Mouse (Mus musculus): ENCODE data around the gene Vmn2r84. TPM values are rescaled to one million over a fixed set of nuclear protein-coding genes. Genes with fewer than 3 reads are reported as not detected.

The Vmn2r84 gene
- polyA plus RNA-seq, 1 experiment: not detected

GRCm38 (mm10) chr10:130375145-130375544, 19.0 kb downstream of the Vmn2r84 start:
- H3K36me3 ChIP-seq (ENCODE audit: control insufficient read depth, insufficient read depth, low read length): no peaks in the 10 kb centered on the region
- TF ChIP-seq CTCF (IDR thresholded peaks at IDR 0.05; ENCODE audit: control insufficient read depth, insufficient read depth, insufficient replicate concordance, low read depth, low read length): no peak
- no peak for TF ChIP-seq POLR2A (IDR thresholded peaks at IDR 0.05; ENCODE audit: control insufficient read depth, low read depth, low read length)
- H3K4me3 ChIP-seq (ENCODE audit: control insufficient read depth, low read depth, low read length): no peak overlapping the region
- no peak overlapping the region for H3K27ac ChIP-seq (ENCODE audit: control insufficient read depth, insufficient read depth, low read depth, low read length)
- no peaks in the 10 kb centered on the region; the same call in 1 of the 2 replicates for H3K4me1 ChIP-seq (ENCODE audit: control insufficient read depth, insufficient read depth, low read length)
- no peaks in the 10 kb centered on the region for H3K27me3 ChIP-seq (ENCODE audit: control insufficient read depth, insufficient read depth, low read length)

DNA sequence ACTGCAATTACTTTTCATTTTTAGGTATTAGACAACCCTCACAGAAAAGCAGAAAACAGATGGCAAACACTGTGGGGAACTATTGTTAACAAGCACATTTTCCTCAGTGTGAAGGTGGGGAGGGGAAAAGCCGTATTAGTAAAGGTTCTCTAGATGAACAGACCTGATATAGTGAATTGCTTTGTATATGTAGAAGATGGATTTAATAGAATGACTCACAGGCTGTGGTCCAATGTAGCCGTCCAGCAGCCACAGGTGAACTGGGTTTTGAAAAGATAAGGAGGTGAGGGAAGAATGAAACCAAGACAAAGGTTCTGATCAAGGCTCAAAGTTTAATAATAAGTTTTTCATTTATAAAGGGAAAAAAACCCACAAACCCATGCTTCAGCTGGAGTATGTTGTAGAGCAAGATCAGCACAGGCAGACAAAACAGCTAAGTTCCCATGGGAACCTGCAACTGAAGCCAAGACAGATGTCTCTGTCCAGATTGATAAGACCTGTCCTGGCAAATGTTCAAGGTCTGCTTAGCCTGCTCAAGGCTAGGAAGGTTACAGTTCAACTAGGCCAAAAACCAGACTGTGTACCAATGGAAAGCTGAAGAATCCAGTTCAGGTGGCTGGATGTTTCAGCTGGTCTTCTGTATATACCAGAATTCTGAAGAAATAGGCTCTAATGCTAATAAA, 21.5 kb downstream of the Vmn2r84 start:
- H3K4me3 ChIP-seq (ENCODE audit: control insufficient read depth, low read depth, low read length): no peak overlapping the region
- no peak for TF ChIP-seq POLR2A (IDR thresholded peaks at IDR 0.05; ENCODE audit: control insufficient read depth, low read depth, low read length)
- no peak for TF ChIP-seq CTCF (IDR thresholded peaks at IDR 0.05; ENCODE audit: control insufficient read depth, insufficient read depth, insufficient replicate concordance, low read depth, low read length)
- H3K4me1 ChIP-seq (ENCODE audit: control insufficient read depth, insufficient read depth, low read length): no peaks in the 10 kb centered on the region; the same call in 1 of the 2 replicates
- H3K27me3 ChIP-seq (ENCODE audit: control insufficient read depth, insufficient read depth, low read length): no peaks in the 10 kb centered on the region
- no peak overlapping the region for H3K27ac ChIP-seq (ENCODE audit: control insufficient read depth, insufficient read depth, low read depth, low read length)
- no peaks in the 10 kb centered on the region for H3K36me3 ChIP-seq (ENCODE audit: control insufficient read depth, insufficient read depth, low read length)

- no peak for TF ChIP-seq CTCF (IDR thresholded peaks at IDR 0.05; ENCODE audit: control insufficient read depth, insufficient read depth, insufficient replicate concordance, low read depth, low read length)
- no peak for TF ChIP-seq POLR2A (IDR thresholded peaks at IDR 0.05; ENCODE audit: control insufficient read depth, low read depth, low read length)
- H3K27me3 ChIP-seq (ENCODE audit: control insufficient read depth, insufficient read depth, low read length): no peaks in the 10 kb centered on the region
Measured at GRCm38 (mm10) chr10:130371644-130372043, 22.5 kb downstream of the Vmn2r84 start.

DNA sequence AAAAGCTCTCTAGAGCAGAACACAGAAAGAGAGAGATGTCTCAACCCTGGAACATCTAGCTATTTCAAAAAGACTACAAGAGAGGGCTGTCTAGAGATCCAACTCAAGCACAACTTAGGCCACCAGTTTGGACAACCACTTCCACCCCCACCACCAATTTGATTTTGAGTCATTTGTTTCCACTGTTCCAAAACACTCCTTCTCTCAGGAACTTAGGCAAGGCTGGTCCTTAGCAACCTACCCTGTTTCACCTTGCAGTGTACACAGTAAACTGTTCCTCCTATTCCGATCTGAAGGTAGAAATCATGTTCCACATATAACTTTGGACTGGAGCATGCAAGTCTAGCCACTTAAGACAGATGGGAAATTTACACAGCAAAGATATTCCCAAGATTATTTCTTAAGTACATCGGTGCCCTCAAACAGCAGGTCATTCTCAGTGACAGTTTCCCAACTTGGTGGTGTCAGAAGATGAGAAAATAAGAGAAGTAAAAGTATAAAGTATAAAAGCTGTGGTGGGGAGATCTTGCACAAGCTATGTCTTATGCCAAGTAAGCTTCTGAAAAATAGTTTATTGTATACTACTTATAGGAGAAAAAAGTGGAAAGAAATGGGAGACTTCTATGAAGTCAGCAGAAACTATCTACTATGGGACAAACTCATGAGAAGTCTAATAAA, 24.0 kb downstream of the Vmn2r84 start:
- Histone ChIP-seq H3K4me3 (ENCODE audit: control insufficient read depth, low read depth, low read length) (no peak overlapping the region), H3K27me3 (ENCODE audit: control insufficient read depth, insufficient read depth, low read length) (no peaks in the 10 kb centered on the region), H3K27ac (ENCODE audit: control insufficient read depth, insufficient read depth, low read depth, low read length) (no peak overlapping the region), H3K36me3 (ENCODE audit: control insufficient read depth, insufficient read depth, low read length) (no peaks in the 10 kb centered on the region), H3K4me1 (ENCODE audit: control insufficient read depth, insufficient read depth, low read length) (no peaks in the 10 kb centered on the region; the same call in 1 of the 2 replicates)
- TF ChIP-seq POLR2A (IDR thresholded peaks at IDR 0.05; ENCODE audit: control insufficient read depth, low read depth, low read length) (no peak), CTCF (IDR thresholded peaks at IDR 0.05; ENCODE audit: control insufficient read depth, insufficient read depth, insufficient replicate concordance, low read depth, low read length) (no peak)

More at GRCm38 (mm10) chr10:130371644-130372043, 22.5 kb downstream of the Vmn2r84 start:
- H3K4me1 ChIP-seq (ENCODE audit: control insufficient read depth, insufficient read depth, low read length): no peaks in the 10 kb centered on the region; the same call in 1 of the 2 replicates
- H3K4me3 ChIP-seq (ENCODE audit: control insufficient read depth, low read depth, low read length): no peak overlapping the region
- no peak overlapping the region for H3K27ac ChIP-seq (ENCODE audit: control insufficient read depth, insufficient read depth, low read depth, low read length)
- H3K36me3 ChIP-seq (ENCODE audit: control insufficient read depth, insufficient read depth, low read length): no peaks in the 10 kb centered on the region

GRCm38 (mm10) chr10:130368384-130368783, 25.7 kb downstream of the Vmn2r84 start:
- no peaks in the 10 kb centered on the region; the same call in 1 of the 2 replicates for H3K4me1 ChIP-seq (ENCODE audit: control insufficient read depth, insufficient read depth, low read length)
- no peaks in the 10 kb centered on the region for H3K27me3 ChIP-seq (ENCODE audit: control insufficient read depth, insufficient read depth, low read length)
- H3K27ac ChIP-seq (ENCODE audit: control insufficient read depth, insufficient read depth, low read depth, low read length): no peak overlapping the region
- no peaks in the 10 kb centered on the region for H3K36me3 ChIP-seq (ENCODE audit: control insufficient read depth, insufficient read depth, low read length)
- no peak for TF ChIP-seq CTCF (IDR thresholded peaks at IDR 0.05; ENCODE audit: control insufficient read depth, insufficient read depth, insufficient replicate concordance, low read depth, low read length)
- TF ChIP-seq POLR2A (IDR thresholded peaks at IDR 0.05; ENCODE audit: control insufficient read depth, low read depth, low read length): no peak
- no peak overlapping the region for H3K4me3 ChIP-seq (ENCODE audit: control insufficient read depth, low read depth, low read length)

GRCm38 (mm10) chr10:130364766-130365165, 29.4 kb downstream of the Vmn2r84 start:
- TF ChIP-seq CTCF (IDR thresholded peaks at IDR 0.05; ENCODE audit: control insufficient read depth, insufficient read depth, insufficient replicate concordance, low read depth, low read length): no peak
- TF ChIP-seq POLR2A (IDR thresholded peaks at IDR 0.05; ENCODE audit: control insufficient read depth, low read depth, low read length): no peak
- Histone ChIP-seq H3K27ac (ENCODE audit: control insufficient read depth, insufficient read depth, low read depth, low read length) (no peak overlapping the region), H3K27me3 (ENCODE audit: control insufficient read depth, insufficient read depth, low read length) (no peaks in the 10 kb centered on the region), H3K4me3 (ENCODE audit: control insufficient read depth, low read depth, low read length) (no peak overlapping the region), H3K36me3 (ENCODE audit: control insufficient read depth, insufficient read depth, low read length) (no peaks in the 10 kb centered on the region), H3K4me1 (ENCODE audit: control insufficient read depth, insufficient read depth, low read length) (no peaks in the 10 kb centered on the region)

- H3K36me3 ChIP-seq (ENCODE audit: control insufficient read depth, insufficient read depth, low read length): no peaks in the 10 kb centered on the region
- no peak overlapping the region for H3K4me3 ChIP-seq (ENCODE audit: control insufficient read depth, low read depth, low read length)
- TF ChIP-seq CTCF (IDR thresholded peaks at IDR 0.05; ENCODE audit: control insufficient read depth, insufficient read depth, insufficient replicate concordance, low read depth, low read length): no peak
- no peak for TF ChIP-seq POLR2A (IDR thresholded peaks at IDR 0.05; ENCODE audit: control insufficient read depth, low read depth, low read length)
- H3K27ac ChIP-seq (ENCODE audit: control insufficient read depth, insufficient read depth, low read depth, low read length): no peak overlapping the region
- no peaks in the 10 kb centered on the region for H3K27me3 ChIP-seq (ENCODE audit: control insufficient read depth, insufficient read depth, low read length)
- no peaks in the 10 kb centered on the region for H3K4me1 ChIP-seq (ENCODE audit: control insufficient read depth, insufficient read depth, low read length)
Measured at GRCm38 (mm10) chr10:130363438-130364164, 30.5 kb downstream of the Vmn2r84 start.

All from testis, adult 2 months (tissue).